Mouse (Mus musculus) left cerebral cortex, postnatal 4 days (tissue): ENCODE data around the gene Sufu. TPM values are rescaled to one million over a fixed set of nuclear protein-coding genes. Genes with fewer than 3 reads are reported as not detected.

ENCODE experiments used
- DNase-seq: peaks from one replicate; pipeline ENCODE4 v3.0.0-alpha.2; 2022
- intact Hi-C: fragments of 180-260 bp; cut with DNase I; formaldehyde crosslinking; loops from one replicate; pipeline ENCODE4 v1.15.1; 2025
- total RNA-seq, 2 experiments: library from RNA; stranded (reverse); gene quantifications; 2 replicates each; pipeline ENCODE4 v1.2.3; 2021

Sufu gene
- total RNA-seq, result 10 to 100 TPM; 22.2 to 23.9 TPM

- peak; percentile 99 for DNase-seq
- intact Hi-C loops, result loop anchor here (5.0 kb wide), 1 partner anchor 45 kb away; no protein-coding TSS in a partner anchor
Measured at GRCm38 (mm10) chr19:46396686-46397435, at the start of gene Sufu. TSS of gene Sufu (plus strand) at chr19:46396896.

- no peak for DNase-seq
- intact Hi-C loops, result loop anchor here (10.0 kb wide), 1 partner anchor 98 kb away; no protein-coding TSS in a partner anchor
Measured at GRCm38 (mm10) chr19:46347146-46347545, 49.5 kb upstream of the Sufu start.

- intact Hi-C loops, result loop anchor here (10.0 kb wide), 1 partner anchor 97 kb away; no protein-coding TSS in a partner anchor
- no peak for DNase-seq
Measured at GRCm38 (mm10) chr19:46347936-46348668, 48.6 kb upstream of the Sufu start.

GRCm38 (mm10) chr19:46348761-46349458 is 47.8 kb upstream of the Sufu start:
- intact Hi-C loops, result loop anchor here (10.0 kb wide), 1 partner anchor 96 kb away; no protein-coding TSS in a partner anchor
- peak; percentile 85 for DNase-seq

- intact Hi-C loops, result loop anchor here (10.0 kb wide), 1 partner anchor 95 kb away; no protein-coding TSS in a partner anchor
- no peak for DNase-seq
Measured at GRCm38 (mm10) chr19:46349550-46349949, 47.1 kb upstream of the Sufu start.

- intact Hi-C loops, result no loop called here
- no peak for DNase-seq
Measured at GRCm38 (mm10) chr19:46350168-46350932, 46.3 kb upstream of the Sufu start, which contains the start of gene 2310034G01Rik. TSS of gene 2310034G01Rik (minus strand) at chr19:46350302.

- DNase-seq, result peak; percentile 91
- intact Hi-C loops, result no loop called here
Measured at GRCm38 (mm10) chr19:46356701-46357138, 40.0 kb upstream of the Sufu start.

GRCm38 (mm10) chr19:46357344-46358280 is 39.1 kb upstream of the Sufu start:
- DNase-seq, result no peak
- intact Hi-C loops, result no loop called here

GRCm38 (mm10) chr19:46358381-46358780 is 38.3 kb upstream of the Sufu start:
- intact Hi-C loops, result no loop called here
- DNase-seq, result no peak

- intact Hi-C loops, result no loop called here
- DNase-seq, result no peak
Measured at GRCm38 (mm10) chr19:46362104-46362503, 34.6 kb upstream of the Sufu start.

GRCm38 (mm10) chr19:46363294-46364009 is 33.2 kb upstream of the Sufu start:
- intact Hi-C loops, result no loop called here
- no peak for DNase-seq

GRCm38 (mm10) chr19:46367798-46368590 is 28.7 kb upstream of the Sufu start:
- no peak for DNase-seq
- intact Hi-C loops, result no loop called here

GRCm38 (mm10) chr19:46369204-46369603 is 27.5 kb upstream of the Sufu start:
- intact Hi-C loops, result no loop called here
- peak; percentile 62 for DNase-seq

GRCm38 (mm10) chr19:46374477-46375088 is 22.1 kb upstream of the Sufu start:
- intact Hi-C loops, result no loop called here
- no peak for DNase-seq

GRCm38 (mm10) chr19:46375489-46375888 is 21.2 kb upstream of the Sufu start:
- peak; percentile 45 for DNase-seq
- intact Hi-C loops, result no loop called here

- no peak for DNase-seq
- intact Hi-C loops, result no loop called here
Measured at GRCm38 (mm10) chr19:46375891-46376290, 20.8 kb upstream of the Sufu start.

GRCm38 (mm10) chr19:46382275-46382674 is 14.4 kb upstream of the Sufu start:
- intact Hi-C loops, result no loop called here
- no peak for DNase-seq
